In genomic region chr12:106969873-106970272, GRCm38 (mm10) we compare ENCODE assay signal across 24 mouse cellular contexts.
DNase-seq lines count a peak whose midpoint lies in the region; ATAC-seq and TF ChIP-seq lines count a peak whose summit lies in the region.
"Had no signal": no experiment of that assay in that cellular context is flagged by ENCODE, and none has a peak within 500 bp of the region (broad histone marks: within the 10 kb centered on the region; RNA-seq: fewer than 3 reads in every experiment).

No protein-coding gene starts in this region.

- peak overlapping the region; percentile 43; the same call in 1 of the 2 replicates for H3K27ac ChIP-seq in hindbrain, embryonic 10.5 days
- H3K27ac ChIP-seq in hindbrain, postnatal 0 days: no peak overlapping the region
- H3K27ac ChIP-seq in embryonic facial prominence, embryonic 10.5 days (replicated peaks): peak overlapping the region; percentile 75
- H3K27ac ChIP-seq in limb, embryonic 10.5 days: peak overlapping the region; percentile 62
- no peak overlapping the region for H3K27ac ChIP-seq in forebrain, postnatal 0 days (ENCODE audit: low read depth, low read length)
- H3K27ac ChIP-seq in heart, adult 2 months: no peak overlapping the region
- H3K27ac ChIP-seq: forebrain, embryonic 15.5 days; heart, embryonic 13.5 days; hindbrain, embryonic 13.5 days; intestine, embryonic 15.5 days; limb, embryonic 13.5 days; liver, embryonic 12.5 days had no signal

- H3K9ac ChIP-seq in hindbrain, postnatal 0 days (replicated peaks; ENCODE audit: low read length): no peak overlapping the region
- H3K9ac ChIP-seq in forebrain, postnatal 0 days: no peak overlapping the region
- no peak overlapping the region for H3K9ac ChIP-seq in heart, adult 2 months (ENCODE audit: low read depth, low read length)
- H3K9ac ChIP-seq: forebrain, embryonic 15.5 days; heart, embryonic 13.5 days; hindbrain, embryonic 13.5 days; intestine, embryonic 15.5 days; limb, embryonic 13.5 days; liver, embryonic 12.5 days had no signal

- H3K4me1 ChIP-seq in hindbrain, embryonic 10.5 days (replicated peaks): peaks cover 9% of the 10 kb centered on the region
- H3K4me1 ChIP-seq in hindbrain, postnatal 0 days (ENCODE audit: insufficient read depth, low read length): no peaks in the 10 kb centered on the region
- peaks cover 28% of the 10 kb centered on the region for H3K4me1 ChIP-seq in embryonic facial prominence, embryonic 10.5 days
- peaks cover 27% of the 10 kb centered on the region for H3K4me1 ChIP-seq in limb, embryonic 10.5 days
- H3K4me1 ChIP-seq in forebrain, postnatal 0 days (ENCODE audit: insufficient read depth): no peaks in the 10 kb centered on the region
- no peaks in the 10 kb centered on the region for H3K4me1 ChIP-seq in heart, adult 2 months (ENCODE audit: control insufficient read depth, insufficient read depth, low read length)
- H3K4me1 ChIP-seq: forebrain, embryonic 15.5 days; heart, embryonic 13.5 days; intestine, embryonic 15.5 days; limb, embryonic 13.5 days; liver, embryonic 12.5 days; megakaryocyte, embryonic 14.5 days had no signal

- no peak for TF ChIP-seq POLR2A in heart, adult 2 months (IDR thresholded peaks at IDR 0.05; ENCODE audit: insufficient read depth, low read depth, low read length)

- no peak for ATAC-seq in hindbrain, postnatal 0 days
- no peak for ATAC-seq in forebrain, postnatal 0 days
- ATAC-seq in CD4-positive, CD25-positive, alpha-beta regulatory T cell, adult 4 months: no peak
- ATAC-seq: forebrain, embryonic 15.5 days; intestine, embryonic 15.5 days; liver, embryonic 12.5 days had no signal

- H3K79me2 ChIP-seq in heart, adult 2 months (replicated peaks; ENCODE audit: control insufficient read depth, insufficient read depth, low read length): no peaks in the 10 kb centered on the region

- DNase-seq in hindbrain, embryonic 10.5 days (ENCODE audit: low spot score): peak; percentile 31
- DNase-seq in hindbrain, postnatal 0 days (ENCODE audit: low spot score): no peak
- DNase-seq in embryo, embryonic 10 days (ENCODE audit: low spot score): peak; percentile 55
- peak; percentile 83 for DNase-seq in embryonic facial prominence, embryonic 10.5 days (ENCODE audit: low spot score)
- DNase-seq in limb, embryonic 10.5 days (ENCODE audit: low spot score): peak; percentile 65
- DNase-seq in forebrain, postnatal 0 days: no peak
- no peak for DNase-seq in heart, adult 2 months
- DNase-seq: adrenal gland, postnatal 36 days; cerebellum, postnatal 14 days; gastrocnemius, postnatal 14 days; heart, adult 11 months; heart, postnatal 14 days; kidney, adult 9 months; kidney, postnatal 14 days; lung, adult 18-20 months; lung, postnatal 10 days had no signal

- TF ChIP-seq EP300 in heart, adult 2 months (IDR thresholded peaks at IDR 0.05; ENCODE audit: insufficient read depth, low read depth, low read length): no peak

- H3K4me2 ChIP-seq in hindbrain, postnatal 0 days (ENCODE audit: low read depth, low read length): no peak overlapping the region
- no peak overlapping the region for H3K4me2 ChIP-seq in forebrain, postnatal 0 days (ENCODE audit: low read depth)
- H3K4me2 ChIP-seq: forebrain, embryonic 15.5 days; heart, embryonic 13.5 days; hindbrain, embryonic 13.5 days; intestine, embryonic 15.5 days; limb, embryonic 13.5 days; liver, embryonic 12.5 days had no signal

- H3K9me3 ChIP-seq in hindbrain, embryonic 10.5 days: no peaks in the 10 kb centered on the region
- no peaks in the 10 kb centered on the region for H3K9me3 ChIP-seq in hindbrain, postnatal 0 days (ENCODE audit: low read length)
- H3K9me3 ChIP-seq in embryonic facial prominence, embryonic 10.5 days: no peaks in the 10 kb centered on the region
- no peaks in the 10 kb centered on the region for H3K9me3 ChIP-seq in limb, embryonic 10.5 days (replicated peaks)
- no peaks in the 10 kb centered on the region for H3K9me3 ChIP-seq in forebrain, postnatal 0 days (ENCODE audit: low read length)
- H3K9me3 ChIP-seq: forebrain, embryonic 15.5 days; heart, embryonic 13.5 days; intestine, embryonic 15.5 days; limb, embryonic 13.5 days; liver, embryonic 12.5 days had no signal

- H3K4me3 ChIP-seq in hindbrain, embryonic 10.5 days: no peak overlapping the region
- no peak overlapping the region for H3K4me3 ChIP-seq in hindbrain, postnatal 0 days (ENCODE audit: low read length)
- no peak overlapping the region for H3K4me3 ChIP-seq in embryonic facial prominence, embryonic 10.5 days
- H3K4me3 ChIP-seq in limb, embryonic 10.5 days: no peak overlapping the region
- H3K4me3 ChIP-seq in forebrain, postnatal 0 days (ENCODE audit: low read depth, low read length): no peak overlapping the region
- no peak overlapping the region for H3K4me3 ChIP-seq in heart, adult 2 months
- H3K4me3 ChIP-seq: forebrain, embryonic 15.5 days; heart, embryonic 13.5 days; hindbrain, embryonic 13.5 days; intestine, embryonic 15.5 days; limb, embryonic 13.5 days; liver, embryonic 12.5 days; megakaryocyte, embryonic 14.5 days had no signal

- no peaks in the 10 kb centered on the region for H3K27me3 ChIP-seq in hindbrain, embryonic 10.5 days (ENCODE audit: insufficient read depth, poor library complexity, severe bottlenecking)
- H3K27me3 ChIP-seq in hindbrain, postnatal 0 days (ENCODE audit: insufficient read depth, low read length): no peaks in the 10 kb centered on the region
- H3K27me3 ChIP-seq in embryonic facial prominence, embryonic 10.5 days (replicated peaks; ENCODE audit: low read depth, poor library complexity, severe bottlenecking): no peaks in the 10 kb centered on the region
- no peaks in the 10 kb centered on the region for H3K27me3 ChIP-seq in limb, embryonic 10.5 days (ENCODE audit: low read depth, poor library complexity, severe bottlenecking)
- H3K27me3 ChIP-seq in forebrain, postnatal 0 days (ENCODE audit: insufficient read depth, low read length): no peaks in the 10 kb centered on the region
- no peaks in the 10 kb centered on the region for H3K27me3 ChIP-seq in heart, adult 2 months (ENCODE audit: control insufficient read depth, insufficient read depth, low read length)
- H3K27me3 ChIP-seq: forebrain, embryonic 15.5 days; heart, embryonic 13.5 days; hindbrain, embryonic 13.5 days; intestine, embryonic 15.5 days; limb, embryonic 13.5 days; liver, embryonic 12.5 days; megakaryocyte, embryonic 14.5 days had no signal

- no peak for TF ChIP-seq CTCF in hindbrain, postnatal 0 days (IDR thresholded peaks at IDR 0.05; ENCODE audit: low read depth)
- TF ChIP-seq CTCF in forebrain, postnatal 0 days (IDR thresholded peaks at IDR 0.05; ENCODE audit: low read depth): no peak
- no peak for TF ChIP-seq CTCF in heart, adult 2 months (IDR thresholded peaks at IDR 0.05)

- no peaks in the 10 kb centered on the region for H3K36me3 ChIP-seq in hindbrain, embryonic 10.5 days
- no peaks in the 10 kb centered on the region for H3K36me3 ChIP-seq in hindbrain, postnatal 0 days (ENCODE audit: insufficient read depth, low read length)
- no peaks in the 10 kb centered on the region for H3K36me3 ChIP-seq in embryonic facial prominence, embryonic 10.5 days (replicated peaks)
- no peaks in the 10 kb centered on the region for H3K36me3 ChIP-seq in limb, embryonic 10.5 days
- H3K36me3 ChIP-seq in forebrain, postnatal 0 days (ENCODE audit: insufficient read depth): no peaks in the 10 kb centered on the region
- no peaks in the 10 kb centered on the region for H3K36me3 ChIP-seq in heart, adult 2 months (ENCODE audit: control insufficient read depth, insufficient read depth, low read length)
- H3K36me3 ChIP-seq: forebrain, embryonic 15.5 days; heart, embryonic 13.5 days; hindbrain, embryonic 13.5 days; intestine, embryonic 15.5 days; limb, embryonic 13.5 days; liver, embryonic 12.5 days had no signal

- WGBS in hindbrain, embryonic 10.5 days: 40% methylated on average over 5 of the region's 5 CpGs
- 50% methylated on average over 5 of the region's 5 CpGs for WGBS in hindbrain, postnatal 0 days
- WGBS in embryonic facial prominence, embryonic 10.5 days: 25% methylated on average over 5 of the region's 5 CpGs
- 13% methylated on average over 5 of the region's 5 CpGs for WGBS in limb, embryonic 10.5 days
- WGBS in forebrain, postnatal 0 days: 50% methylated on average over 5 of the region's 5 CpGs
- WGBS in heart, adult 2 months: 65% methylated on average over 5 of the region's 5 CpGs

- intact Hi-C loops in heart, adult 2 months (cut with DNase I): no loop called here

Comparison
In these comparisons a context has a peak if more than half of its experiments do, and no peak if none do; other contexts are left out.
1. DNase-seq: peak in hindbrain, embryonic 10.5 days (single experiment), embryo, embryonic 10 days (single experiment), embryonic facial prominence, embryonic 10.5 days (single experiment) and limb, embryonic 10.5 days (single experiment); none in hindbrain, postnatal 0 days (single experiment), forebrain, postnatal 0 days (single experiment) and heart, adult 2 months (0 of 2).
2. H3K27ac ChIP-seq: peak in hindbrain, embryonic 10.5 days (single experiment), embryonic facial prominence, embryonic 10.5 days (single experiment) and limb, embryonic 10.5 days (single experiment); none in hindbrain, postnatal 0 days (single experiment), forebrain, postnatal 0 days (single experiment) and heart, adult 2 months (single experiment).